Mouse (Mus musculus): ENCODE results near the gene Vmn1r46.
"Not testable (repeated sequence)": the region's sequence is repeated elsewhere in the genome, so short reads cannot be mapped to it uniquely, and the experiment has no call there.

Gene Vmn1r46

DNA sequence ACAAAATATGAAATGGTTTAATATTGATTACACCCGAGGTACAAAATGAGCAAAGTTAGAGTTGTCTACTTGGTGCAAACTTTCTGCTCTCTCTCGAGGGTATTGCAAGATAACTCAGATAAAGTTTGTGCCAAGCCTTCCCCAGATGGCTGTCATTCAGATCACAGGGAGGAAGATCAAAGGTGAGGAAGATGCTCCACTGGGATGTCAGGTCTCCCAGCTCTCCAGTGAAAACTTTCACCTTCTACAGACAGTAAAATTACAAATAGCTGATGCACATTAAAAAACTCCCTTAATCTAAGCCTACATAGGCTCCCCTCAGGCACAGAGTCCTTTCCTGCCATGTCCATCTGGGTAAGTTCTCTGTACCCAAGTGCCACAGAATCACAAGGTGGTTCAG lies at the start of gene Vmn1r46:
TSS of gene Vmn1r46 (plus strand) at position 301 of the 400 bp plus-strand sequence.
- no peak for DNase-seq (ENCODE audit: low spot score in 2 of 2)

DNA sequence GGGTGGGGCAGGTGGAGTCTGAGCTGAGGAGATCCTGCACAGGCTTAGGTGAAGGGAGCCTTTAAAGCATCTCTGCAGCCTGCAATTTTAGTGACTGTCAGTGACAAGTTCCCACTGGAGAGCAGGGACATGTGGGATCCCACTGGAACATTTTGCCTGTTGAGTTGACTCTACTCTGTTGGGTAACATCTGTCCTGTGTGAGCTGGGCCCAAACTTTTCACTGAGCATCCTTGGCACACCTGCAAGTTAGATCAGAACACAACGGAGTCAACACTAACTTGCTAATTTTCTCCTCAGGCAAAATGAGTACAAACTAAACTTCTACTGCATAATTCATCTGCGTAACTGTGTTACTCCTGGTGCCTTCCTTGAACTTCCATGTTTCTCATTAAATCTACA lies 28.6 kb upstream of the Vmn1r46 start, which contains the start of gene Vmn1r45:
TSS of gene Vmn1r45 (minus strand) at position 101 of the 400 bp plus-strand sequence.
- not testable (repeated sequence) for DNase-seq (ENCODE audit: low spot score in 2 of 2)

DNA sequence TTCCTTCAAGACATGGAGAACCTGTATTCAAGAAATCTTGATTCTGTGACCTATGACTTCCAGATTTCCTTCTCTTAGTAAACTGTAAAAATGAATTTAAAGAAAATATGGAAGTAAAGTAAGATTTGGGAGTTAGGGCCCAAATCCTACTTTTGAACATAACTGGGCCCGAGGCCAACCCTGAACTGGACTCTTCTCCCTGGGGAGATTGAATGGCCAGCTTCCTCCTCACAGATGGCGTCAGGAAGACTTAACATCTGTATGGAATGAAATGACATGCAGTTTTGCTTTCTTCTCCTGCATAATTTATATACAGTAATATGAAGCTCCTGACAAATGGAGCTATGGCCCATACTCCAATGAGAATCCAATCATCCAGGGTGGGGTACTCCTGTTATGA lies 28.2 kb upstream of the Vmn1r46 start:
- no peak for DNase-seq (ENCODE audit: low spot score in 2 of 2)

DNA sequence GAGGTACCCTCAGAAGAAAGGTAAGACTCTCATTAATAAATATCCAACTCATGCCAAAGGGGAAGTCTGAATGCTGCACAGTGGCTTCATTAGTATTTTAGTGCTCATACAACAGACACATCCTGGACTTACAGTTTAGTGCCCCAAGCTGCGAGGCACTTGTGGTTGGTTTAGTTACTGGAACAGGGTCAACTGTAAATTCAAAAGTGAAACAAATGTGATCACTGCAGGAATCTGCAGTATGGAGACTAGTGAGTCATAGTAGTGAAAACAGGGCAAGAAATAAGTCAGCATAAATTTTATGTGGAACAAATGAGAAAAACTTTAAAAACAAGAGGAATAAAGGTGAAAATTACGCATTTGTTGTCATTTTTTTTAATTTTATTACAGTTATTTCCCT lies 15.6 kb upstream of the Vmn1r46 start:
- DNase-seq (ENCODE audit: low spot score in 2 of 2): no peak

DNA sequence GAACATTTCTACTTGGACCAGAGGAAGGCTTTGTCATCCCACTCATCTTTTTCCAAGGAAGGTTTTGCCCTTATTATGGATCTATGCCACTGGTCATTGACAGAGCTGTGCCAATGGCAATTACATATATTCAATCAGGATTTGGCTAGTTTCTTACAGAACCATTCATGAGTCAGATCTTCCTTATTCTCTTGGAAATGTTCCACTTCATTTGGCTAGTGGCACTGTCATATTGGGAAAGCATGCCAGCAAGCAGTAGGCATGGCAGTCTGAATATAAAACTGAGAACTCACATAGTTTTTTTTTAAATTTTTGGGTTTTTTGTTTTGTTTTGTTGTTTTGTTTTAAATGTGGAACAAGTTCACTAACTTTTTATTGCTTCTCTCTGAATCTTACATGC lies 2.8 kb upstream of the Vmn1r46 start:
- DNase-seq (ENCODE audit: low spot score in 2 of 2): no peak

DNA sequence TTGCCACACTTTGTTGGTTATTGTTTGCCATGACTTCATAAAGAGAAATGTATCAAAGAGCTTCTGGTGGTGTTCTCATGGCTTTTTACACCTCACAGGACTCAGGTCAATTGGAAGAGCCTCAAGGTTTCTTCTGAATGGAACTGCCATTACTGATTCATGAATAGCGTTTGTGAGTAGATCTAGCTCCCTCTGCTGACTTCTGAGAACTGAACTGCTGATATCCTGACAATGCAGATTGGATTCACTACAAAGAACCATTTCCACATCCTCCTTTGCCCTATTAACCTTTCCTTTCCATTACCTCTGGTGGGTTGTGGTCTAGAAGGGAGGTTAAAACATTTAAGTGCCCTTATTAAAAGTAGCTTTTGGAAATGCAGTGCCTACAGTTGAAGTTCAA lies 16.9 kb downstream of the Vmn1r46 start:
- no peak for DNase-seq (ENCODE audit: low spot score in 2 of 2)

DNA sequence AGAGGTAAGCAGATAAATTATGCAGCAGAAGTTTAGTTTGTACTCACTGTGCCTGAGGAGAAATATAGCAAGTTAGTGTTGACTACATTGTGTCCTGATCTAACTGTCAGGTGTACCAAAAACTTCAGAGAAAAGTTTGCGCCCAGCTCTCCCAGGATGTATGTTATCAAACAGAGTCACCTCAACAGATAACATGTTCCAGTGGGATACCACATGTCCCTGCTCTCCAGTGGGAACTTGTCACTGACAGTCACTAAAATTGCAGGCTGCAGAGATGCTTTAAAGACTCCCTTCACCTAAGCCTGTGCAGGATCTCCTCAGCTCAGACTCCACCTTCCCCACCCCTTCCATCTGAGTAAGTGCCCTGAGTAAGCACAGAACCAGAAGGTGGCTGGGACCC lies 46.7 kb downstream of the Vmn1r46 start, which contains the start of gene Vmn1r47:
TSS of gene Vmn1r47 (plus strand) at position 301 of the 400 bp plus-strand sequence.
- not testable (repeated sequence) for DNase-seq (ENCODE audit: low spot score in 2 of 2)

Data from thymus, postnatal 10 days (tissue).